Mouse (Mus musculus) hindlimb bud, embryonic 11.5 days (tissue): ENCODE measurements around the gene Olfr689.
"Not testable (repeated sequence)": the region's sequence is repeated elsewhere in the genome, so short reads cannot be mapped to it uniquely, and the experiment has no call there.

Source experiments
- DNase-seq: peaks from one replicate; pipeline ENCODE4 v3.0.0-alpha.2; 2012; ENCODE audit warnings: low read depth, low spot score; ENCODE audit errors: extremely low spot score

Olfr689 gene

GRCm38 (mm10) chr7:105310865-105311264 lies at the start of gene Olfr689:
Gene Olfr689 (plus strand): TSS chr7:105311165.
- no peak for DNase-seq

GRCm38 (mm10) chr7:105272426-105272825 lies 38.5 kb upstream of the Olfr689 start:
- DNase-seq, result no peak

GRCm38 (mm10) chr7:105287795-105288194 lies 23.2 kb upstream of the Olfr689 start, which contains the start of gene Olfr688:
Gene Olfr688 (plus strand): TSS chr7:105288095.
- DNase-seq, result no peak

GRCm38 (mm10) chr7:105290051-105290450 lies 20.9 kb upstream of the Olfr689 start:
- DNase-seq, result no peak

GRCm38 (mm10) chr7:105325302-105325701 lies 14.3 kb downstream of the Olfr689 start:
- DNase-seq, result no peak

GRCm38 (mm10) chr7:105334004-105334403 lies 23.0 kb downstream of the Olfr689 start, which contains the start of gene Olfr690:
Gene Olfr690 (minus strand): TSS chr7:105334104.
- DNase-seq, result no peak

- no peak for DNase-seq
These were observed 31.2 kb downstream of the Olfr689 start, which contains the start of gene Olfr691 for GRCm38 (mm10) chr7:105342170-105342569. Gene Olfr691 (minus strand): TSS chr7:105342270.

- no peak for DNase-seq
These were observed 31.8 kb downstream of the Olfr689 start for GRCm38 (mm10) chr7:105342752-105343151.

- not testable (repeated sequence) for DNase-seq
These were observed 45.1 kb downstream of the Olfr689 start for GRCm38 (mm10) chr7:105356064-105356463.

- DNase-seq, result not testable (repeated sequence)
These were observed 45.5 kb downstream of the Olfr689 start for GRCm38 (mm10) chr7:105356487-105356886.

GRCm38 (mm10) chr7:105361713-105362112 lies 50.7 kb downstream of the Olfr689 start:
- no peak for DNase-seq

GRCm38 (mm10) chr7:105367268-105367667 lies 56.3 kb downstream of the Olfr689 start:
- no peak for DNase-seq

GRCm38 (mm10) chr7:105367930-105368329 lies 57.0 kb downstream of the Olfr689 start, which contains the start of gene Olfr692:
Gene Olfr692 (plus strand): TSS chr7:105368230.
- no peak for DNase-seq

- DNase-seq, result no peak
These were observed 57.6 kb downstream of the Olfr689 start for GRCm38 (mm10) chr7:105368521-105368920.
